Mouse (Mus musculus) left cerebral cortex, adult 8-10 months (tissue): ENCODE measurements around the gene Sparcl1. TPM values are rescaled to one million over a fixed set of nuclear protein-coding genes. Genes with fewer than 3 reads are reported as not detected.

Experiments used
- microRNA-seq, 2 experiments: library from miRNA; unstranded; fragments of <30 nt; microRNA quantifications; one replicate each; pipeline ENCODE4 v1.2.0; 2022
- total RNA-seq, 4 experiments: library from RNA; stranded (reverse); gene quantifications; 2 replicates each; pipeline ENCODE4 v1.2.4; 2022

Sparcl1 gene
- total RNA-seq, 4 experiments from 2014 or later = 1,561 to 1,708 (median 1,583) TPM

Small RNAs within 50 kb of the gene (microRNA-seq; reads per million reads assigned to microRNA genes)
- 0.44 to 0.84 reads per million in 2 experiments for gene Mir5619

Other genes starting within 250 kb of the Sparcl1 start
- 10 to 100 TPM; 29.0 to 30.6 (median 30.3) TPM for gene Klhl8, start 202.5 kb downstream of the Sparcl1 start, total RNA-seq
- gene Hsd17b13, start 136.3 kb downstream of the Sparcl1 start, total RNA-seq = under 1 TPM in 1 of 4 experiments, not detected in 3; 0.46 TPM
- 10 to 100 TPM; 52.4 to 53.9 (median 52.8) TPM for gene Hsd17b11, start 91.8 kb downstream of the Sparcl1 start, total RNA-seq
- gene Nudt9, start 67.4 kb downstream of the Sparcl1 start, total RNA-seq = 10 to 100 TPM; 62.8 to 69.5 (median 65.8) TPM
- not detected for gene Gm17660, start 36.1 kb downstream of the Sparcl1 start, total RNA-seq
- under 1 TPM in 2 of 4 experiments, not detected in 2; 0.12 to 0.13 TPM for gene Dspp, start 57.0 kb upstream of the Sparcl1 start, total RNA-seq
- gene Dmp1, start 88.9 kb upstream of the Sparcl1 start, total RNA-seq = 1 to 10 TPM; 5.0 to 6.8 (median 5.8) TPM
- under 1 TPM in 2 of 4 experiments, not detected in 2; 0.16 to 0.23 TPM for gene Ibsp, start 185.4 kb upstream of the Sparcl1 start, total RNA-seq
- gene Mepe, start 211.6 kb upstream of the Sparcl1 start, total RNA-seq = not detected